Mouse (Mus musculus) embryonic fibroblast, embryonic 13.5 days (primary cell): ENCODE data around the gene Scml4.

ENCODE experiments used
- CTCF ChIP-seq: IDR thresholded peaks from 2 replicates; pipeline ENCODE4 v1.5.1; 2011; ENCODE audit warnings: mild to moderate bottlenecking, control low read depth, low read length, moderate library complexity, borderline replicate concordance; ENCODE audit not compliant: insufficient read depth
- POLR2A ChIP-seq: IDR thresholded peaks from 2 replicates; pipeline ENCODE4 v1.6.1; 2011; ENCODE audit warnings: low read depth, mild to moderate bottlenecking, control low read depth, low read length, moderate library complexity

GRCm38 (mm10) chr10:42861446-42861845 is 1.3 kb downstream of the Scml4 start:
- TF ChIP-seq CTCF (no peak), POLR2A (no peak)
